Mouse (Mus musculus): Measurements from ENCODE around the gene Apoc3.
A peak's percentile ranks its signal among the peaks of the same experiment; 100 is the strongest.

DNA sequence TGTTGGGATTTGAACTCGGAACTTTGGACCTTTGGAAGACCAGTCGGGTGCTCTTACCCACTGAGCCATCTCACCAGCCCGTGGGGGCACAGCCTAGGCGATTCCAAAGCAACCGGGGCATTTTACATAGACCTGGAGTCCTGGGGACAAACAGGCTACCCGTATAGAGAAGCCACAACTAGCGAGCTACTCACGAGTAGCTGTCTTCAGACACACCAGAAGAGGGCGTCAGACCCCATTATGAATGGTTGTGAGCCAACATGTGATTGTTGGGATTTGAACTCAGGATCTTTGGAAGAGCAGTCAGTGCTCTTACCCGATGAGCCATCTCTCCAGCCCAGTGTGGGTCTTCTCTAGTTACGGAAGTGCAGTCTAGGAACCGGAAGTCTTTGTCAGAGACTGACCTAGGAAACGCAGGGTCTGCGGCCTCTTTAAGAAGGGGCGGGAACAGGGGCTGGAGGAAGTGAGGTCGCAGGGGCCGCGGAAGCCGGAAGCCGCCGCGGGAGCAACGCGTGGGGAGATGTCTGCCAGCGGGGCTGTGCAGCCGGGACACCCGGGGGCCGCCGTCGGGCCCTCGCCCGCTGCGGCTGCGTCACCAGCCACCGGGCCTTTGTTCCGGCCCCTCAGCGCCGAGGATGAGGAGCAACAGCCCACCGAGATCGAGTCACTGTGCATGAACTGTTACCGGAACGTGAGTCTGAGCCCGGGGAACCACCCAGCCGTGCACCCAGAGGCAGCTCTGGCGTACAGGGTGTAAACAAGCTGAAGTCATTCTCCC lies 37.4 kb upstream of the Apoc3 start, which contains the start of gene Zpr1:
- TF ChIP-seq CTCF (IDR thresholded peaks at IDR 0.05; ENCODE audit: insufficient read depth, low read depth, low read length): no peak
- TF ChIP-seq POLR2A (IDR thresholded peaks at IDR 0.05; ENCODE audit: insufficient read depth, low read depth, low read length): peak; percentile 88
